Mouse (Mus musculus) intestine, embryonic 15.5 days (tissue): ENCODE data around the gene Cyp4f16. TPM values are rescaled to one million over a fixed set of nuclear protein-coding genes. Genes with fewer than 3 reads are reported as not detected.
"Not testable (repeated sequence)": the region's sequence is repeated elsewhere in the genome, so short reads cannot be mapped to it uniquely, and the experiment has no call there.

ENCODE experiments used
- ATAC-seq: fragments of 200-750 bp; cut with Nextera tagmentation; 2 replicates; pipeline ENCODE4 v1.8.0; 2017; ENCODE audit warnings: moderate TSS enrichment, moderate library complexity
- H3K27ac ChIP-seq: fragments of 300-500 bp; sonication (generic); 2 replicates; pipeline ENCODE4 v1.5.1; 2015; ENCODE audit warnings: mild to moderate bottlenecking, inconsistent platforms
- H3K27me3 ChIP-seq: fragments of 300-500 bp; sonication (generic); replicated peaks from 2 replicates; pipeline ENCODE4 v1.6.1; 2015; ENCODE audit warnings: inconsistent platforms
- H3K36me3 ChIP-seq: fragments of 300-500 bp; sonication (generic); 2 replicates; pipeline ENCODE4 v1.6.1; 2015; ENCODE audit warnings: inconsistent platforms
- H3K4me1 ChIP-seq: fragments of 300-500 bp; sonication (generic); replicated peaks from 2 replicates; pipeline ENCODE4 v1.6.1; 2015; ENCODE audit warnings: inconsistent platforms
- H3K4me2 ChIP-seq: fragments of 300-500 bp; sonication (generic); replicated peaks from 2 replicates; pipeline ENCODE4 v1.6.1; 2015; ENCODE audit warnings: mild to moderate bottlenecking, inconsistent platforms
- H3K4me3 ChIP-seq: fragments of 300-500 bp; sonication (generic); replicated peaks from 2 replicates; pipeline ENCODE4 v1.5.1; 2015; ENCODE audit warnings: inconsistent platforms
- H3K9ac ChIP-seq: fragments of 300-500 bp; sonication (generic); 2 replicates; pipeline ENCODE4 v1.6.1; 2015; ENCODE audit warnings: inconsistent platforms
- H3K9me3 ChIP-seq: fragments of 300-500 bp; sonication (generic); 2 replicates; pipeline ENCODE4 v1.6.1; 2016; ENCODE audit warnings: inconsistent platforms
- WGBS: fragments of 180-500 bp; shearing (Covaris S2); methylation state at CpG from one replicate; pipeline ENCODE4 v1.1.7; 2015; 5-methylcytosine and 5-hydroxymethylcytosine counted together
- polyA plus RNA-seq: library from polyadenylated mRNA; unstranded; fragments of >200 nt; fragmentation: Nextera tagmentation; extraction: Ambion mirVana; gene quantifications from 2 replicates; pipeline ENCODE4 v1.2.1, GENCODE M21; 2015

The Cyp4f16 gene
- polyA plus RNA-seq, 1 experiment from 2014 or later: 30.1 TPM

GRCm38 (mm10) chr17:32522816-32523215 is 13.5 kb upstream of the Cyp4f16 start:
- H3K27me3 ChIP-seq: no peaks in the 10 kb centered on the region
- H3K27ac ChIP-seq: no peak overlapping the region
- no peak for ATAC-seq
- H3K36me3 ChIP-seq: 0 out of 2 replicates have a peak, but pooled peaks cover 4% of the 10 kb centered on the region
- 87% methylated on average over 5 of the region's 5 CpGs for WGBS
- no peaks in the 10 kb centered on the region for H3K4me1 ChIP-seq
- no peak overlapping the region for H3K4me2 ChIP-seq
- no peak overlapping the region for H3K4me3 ChIP-seq
- H3K9me3 ChIP-seq: no peaks in the 10 kb centered on the region
- no peak overlapping the region for H3K9ac ChIP-seq

GRCm38 (mm10) chr17:32523895-32524294 is 12.5 kb upstream of the Cyp4f16 start:
- WGBS: 88% methylated on average over 11 of the region's 11 CpGs

GRCm38 (mm10) chr17:32526341-32526740 is 10.0 kb upstream of the Cyp4f16 start:
- not testable (repeated sequence) for ATAC-seq
- WGBS: 93% methylated on average over 1 of the region's 1 CpGs

More at GRCm38 (mm10) chr17:32523895-32524294, 12.5 kb upstream of the Cyp4f16 start:
- Histone ChIP-seq H3K4me2 (no peak overlapping the region), H3K9ac (no peak overlapping the region), H3K4me1 (no peaks in the 10 kb centered on the region), H3K4me3 (no peak overlapping the region), H3K27me3 (no peaks in the 10 kb centered on the region), H3K36me3 (0 out of 2 replicates have a peak, but pooled peaks cover 4% of the 10 kb centered on the region), H3K27ac (no peak overlapping the region), H3K9me3 (no peaks in the 10 kb centered on the region)
- no peak for ATAC-seq

GRCm38 (mm10) chr17:32527748-32528147 is 8.6 kb upstream of the Cyp4f16 start:
- WGBS: 83% methylated on average over 11 of the region's 11 CpGs
- H3K9me3 ChIP-seq: no peaks in the 10 kb centered on the region
- no peaks in the 10 kb centered on the region for H3K27me3 ChIP-seq
- no peaks in the 10 kb centered on the region for H3K4me1 ChIP-seq
- H3K4me3 ChIP-seq: no peak overlapping the region
- no peak overlapping the region for H3K27ac ChIP-seq
- ATAC-seq: no peak
- no peak overlapping the region for H3K9ac ChIP-seq
- peak overlapping the region; percentile 58 for H3K4me2 ChIP-seq
- H3K36me3 ChIP-seq: no peaks in the 10 kb centered on the region

More at GRCm38 (mm10) chr17:32526341-32526740, 10.0 kb upstream of the Cyp4f16 start:
- H3K4me3 ChIP-seq, H3K27me3 ChIP-seq, H3K36me3 ChIP-seq, H3K27ac ChIP-seq, H3K4me2 ChIP-seq, H3K9me3 ChIP-seq, H3K4me1 ChIP-seq, H3K9ac ChIP-seq: not testable (repeated sequence)

GRCm38 (mm10) chr17:32528408-32529337 is 7.7 kb upstream of the Cyp4f16 start:
- Histone ChIP-seq H3K9ac (peak overlapping the region; percentile 37), H3K27ac (0 out of 2 replicates have a peak overlapping the region, but pooled peaks have one; percentile 6), H3K4me2 (peak overlapping the region; percentile 58), H3K9me3 (no peaks in the 10 kb centered on the region), H3K4me1 (no peaks in the 10 kb centered on the region), H3K27me3 (no peaks in the 10 kb centered on the region), H3K4me3 (peak overlapping the region; percentile 34), H3K36me3 (no peaks in the 10 kb centered on the region)
- ATAC-seq: peak; percentile 98
- WGBS: 16% methylated on average over 26 of the region's 26 CpGs

GRCm38 (mm10) chr17:32532356-32532755 is 4.0 kb upstream of the Cyp4f16 start:
- not testable (repeated sequence) for H3K36me3 ChIP-seq, H3K9ac ChIP-seq, H3K27ac ChIP-seq, H3K4me2 ChIP-seq, H3K4me1 ChIP-seq, H3K27me3 ChIP-seq, ATAC-seq, H3K4me3 ChIP-seq, H3K9me3 ChIP-seq
- 74% methylated on average over 4 of the region's 4 CpGs for whole genome bisulfite sequencing

GRCm38 (mm10) chr17:32534068-32534467 is 2.3 kb upstream of the Cyp4f16 start:
- peaks cover 7% of the 10 kb centered on the region for H3K4me1 ChIP-seq
- H3K9me3 ChIP-seq: no peaks in the 10 kb centered on the region
- H3K36me3 ChIP-seq: no peaks in the 10 kb centered on the region
- no peak for ATAC-seq
- no peak overlapping the region for H3K4me3 ChIP-seq
- H3K9ac ChIP-seq: no peak overlapping the region
- no peak overlapping the region for H3K4me2 ChIP-seq
- no peaks in the 10 kb centered on the region for H3K27me3 ChIP-seq
- no peak overlapping the region for H3K27ac ChIP-seq
- 74% methylated on average over 6 of the region's 6 CpGs for WGBS

- peak overlapping the region; percentile 49 for H3K4me3 ChIP-seq
- H3K9ac ChIP-seq: peak overlapping the region; percentile 45
- no peaks in the 10 kb centered on the region for H3K9me3 ChIP-seq
- peaks cover 7% of the 10 kb centered on the region for H3K4me1 ChIP-seq
- 49% methylated on average over 5 of the region's 5 CpGs for WGBS
- H3K27me3 ChIP-seq: no peaks in the 10 kb centered on the region
- peak overlapping the region; percentile 76 for H3K4me2 ChIP-seq
- no peak for ATAC-seq
- peak overlapping the region; percentile 68; the same call in 1 of the 2 replicates for H3K27ac ChIP-seq
- H3K36me3 ChIP-seq: no peaks in the 10 kb centered on the region
Measured at GRCm38 (mm10) chr17:32536867-32537250, 501 bp downstream of the Cyp4f16 start.

- not testable (repeated sequence) for H3K4me2 ChIP-seq, H3K9ac ChIP-seq, ATAC-seq, H3K9me3 ChIP-seq, H3K27me3 ChIP-seq, H3K27ac ChIP-seq, H3K4me3 ChIP-seq, H3K4me1 ChIP-seq, H3K36me3 ChIP-seq
- 89% methylated on average over 5 of the region's 5 CpGs for WGBS
Measured at GRCm38 (mm10) chr17:32544792-32545191, 8.4 kb downstream of the Cyp4f16 start.

GRCm38 (mm10) chr17:32550377-32550776 is 14.0 kb downstream of the Cyp4f16 start:
- Histone ChIP-seq H3K4me2 (peak overlapping the region; percentile 63), H3K4me3 (peak overlapping the region; percentile 29)
- H3K9me3 ChIP-seq, H3K27me3 ChIP-seq, H3K27ac ChIP-seq, H3K9ac ChIP-seq, H3K4me1 ChIP-seq, H3K36me3 ChIP-seq: not testable (repeated sequence)
- WGBS: 93% methylated on average over 3 of the region's 3 CpGs
- ATAC-seq: peak; percentile 25; the same call in 1 of the 2 replicates

GRCm38 (mm10) chr17:32550900-32551770 is 14.8 kb downstream of the Cyp4f16 start:
- H3K27ac ChIP-seq: no peak overlapping the region
- peak; percentile 93 for ATAC-seq
- WGBS: 15% methylated on average over 20 of the region's 20 CpGs

GRCm38 (mm10) chr17:32553016-32553415 is 16.7 kb downstream of the Cyp4f16 start:
- not testable (repeated sequence) for H3K4me1 ChIP-seq, H3K27ac ChIP-seq, H3K4me2 ChIP-seq, H3K9me3 ChIP-seq, H3K36me3 ChIP-seq, H3K4me3 ChIP-seq, ATAC-seq, H3K27me3 ChIP-seq, H3K9ac ChIP-seq
- 40% methylated on average over 1 of the region's 1 CpGs for WGBS

More at GRCm38 (mm10) chr17:32550900-32551770, 14.8 kb downstream of the Cyp4f16 start:
- H3K4me1 ChIP-seq: no peaks in the 10 kb centered on the region
- H3K9me3 ChIP-seq: no peaks in the 10 kb centered on the region
- peak overlapping the region; percentile 63 for H3K4me2 ChIP-seq
- H3K4me3 ChIP-seq: peak overlapping the region; percentile 29
- H3K36me3 ChIP-seq: no peaks in the 10 kb centered on the region
- no peak overlapping the region; the same call in 1 of the 2 replicates for H3K9ac ChIP-seq
- no peaks in the 10 kb centered on the region for H3K27me3 ChIP-seq
